In the genomic region with DNA sequence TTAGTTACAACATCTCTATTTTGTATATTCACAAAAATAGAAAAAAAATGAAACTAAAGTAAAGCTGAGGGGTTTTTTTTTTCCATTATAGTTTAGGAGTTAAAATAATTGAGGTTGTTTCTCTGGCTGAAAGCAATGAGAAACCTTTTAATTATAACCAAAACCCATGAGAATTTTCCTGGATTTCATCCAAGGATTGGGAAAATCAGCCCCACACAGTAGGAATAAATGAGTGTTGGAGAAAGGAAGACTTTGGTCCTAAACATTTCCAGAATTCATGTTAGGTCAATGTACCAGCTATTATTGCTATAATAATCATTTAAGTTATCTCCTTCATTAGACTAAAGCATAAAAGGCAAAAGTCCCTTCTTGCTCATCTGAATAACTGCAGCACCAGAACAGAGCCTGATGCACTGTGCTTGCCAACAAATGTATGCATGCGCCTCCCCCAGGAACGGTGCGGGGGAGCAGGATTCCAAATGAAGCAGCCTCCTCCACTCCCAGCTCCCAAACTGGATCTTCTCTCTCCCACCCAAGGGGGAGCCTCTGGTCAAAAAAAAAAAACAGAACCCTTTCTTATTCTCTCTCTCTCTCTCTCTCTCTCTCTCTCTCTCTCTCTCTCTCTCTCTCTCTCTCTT, we compare ENCODE assay signal across 9 mouse cellular contexts.
DNase-seq lines count a peak whose midpoint lies in the region; ATAC-seq and TF ChIP-seq lines count a peak whose summit lies in the region.
"Had no signal": no experiment of that assay in that cellular context is flagged by ENCODE, and none has a peak within 500 bp of the region (broad histone marks: within the 10 kb centered on the region; RNA-seq: fewer than 3 reads in every experiment).

No protein-coding gene starts in this region.

- WGBS in limb, embryonic 13.5 days: 44% methylated on average over 3 of the region's 3 CpGs
- WGBS in limb, embryonic 10.5 days: 61% methylated on average over 3 of the region's 3 CpGs
- 9% methylated on average over 3 of the region's 3 CpGs for WGBS in cerebellum, adult 2 months

- no peak overlapping the region for H3K4me3 ChIP-seq in limb, embryonic 13.5 days
- no peak overlapping the region for H3K4me3 ChIP-seq in limb, embryonic 10.5 days
- no peak overlapping the region for H3K4me3 ChIP-seq in cerebellum, adult 2 months (replicated peaks; ENCODE audit: insufficient read depth, low read depth, low read length)
- H3K4me3 ChIP-seq: heart, embryonic 10.5 days had no signal

- H3K36me3 ChIP-seq in limb, embryonic 13.5 days: no peaks in the 10 kb centered on the region
- H3K36me3 ChIP-seq in limb, embryonic 10.5 days: no peaks in the 10 kb centered on the region
- H3K36me3 ChIP-seq: heart, embryonic 10.5 days had no signal

- DNase-seq in limb, embryonic 10.5 days (ENCODE audit: low spot score): no peak
- DNase-seq in layer of hippocampus, adult 9-11 months: peak; percentile 83
- DNase-seq in right cerebral cortex, adult 2 months (ENCODE audit: low spot score in 2 of 2): peak; percentile 80 to 84
- DNase-seq in ovary, postnatal 36 days (ENCODE audit: low spot score): no peak
- no peak for DNase-seq in cerebellum, adult 2 months
- DNase-seq: adrenal gland, postnatal 25 days had no signal

- no peak overlapping the region for H3K9ac ChIP-seq in limb, embryonic 13.5 days

- TF ChIP-seq CTCF in cerebellum, adult 2 months (IDR thresholded peaks at IDR 0.05; ENCODE audit: borderline replicate concordance, insufficient read depth, low read depth, low read length): no peak

- H3K27me3 ChIP-seq in limb, embryonic 13.5 days: no peaks in the 10 kb centered on the region
- no peaks in the 10 kb centered on the region for H3K27me3 ChIP-seq in limb, embryonic 10.5 days (ENCODE audit: low read depth, poor library complexity, severe bottlenecking)
- no peaks in the 10 kb centered on the region for H3K27me3 ChIP-seq in cerebellum, adult 2 months (ENCODE audit: control insufficient read depth, insufficient read depth, low read length)

- H3K9me3 ChIP-seq in limb, embryonic 13.5 days: no peaks in the 10 kb centered on the region
- no peaks in the 10 kb centered on the region for H3K9me3 ChIP-seq in limb, embryonic 10.5 days (replicated peaks)
- H3K9me3 ChIP-seq: heart, embryonic 10.5 days had no signal

- TF ChIP-seq POLR2A in cerebellum, adult 2 months (IDR thresholded peaks at IDR 0.05; ENCODE audit: borderline replicate concordance, insufficient read depth, low read length): no peak

- no peak for ATAC-seq in limb, embryonic 13.5 days (ENCODE audit: low FRiP score, low read depth)
- peak; percentile 95 for ATAC-seq in frontal cortex, adult (ENCODE audit: low TSS enrichment)

- H3K27ac ChIP-seq in limb, embryonic 13.5 days: no peak overlapping the region
- no peak overlapping the region for H3K27ac ChIP-seq in limb, embryonic 10.5 days
- no peak overlapping the region for H3K27ac ChIP-seq in cerebellum, adult 2 months (ENCODE audit: insufficient read depth, low read length)
- H3K27ac ChIP-seq: heart, embryonic 10.5 days had no signal

- H3K4me1 ChIP-seq in limb, embryonic 13.5 days: peaks cover 20% of the 10 kb centered on the region
- H3K4me1 ChIP-seq in limb, embryonic 10.5 days: peaks cover 23% of the 10 kb centered on the region
- H3K4me1 ChIP-seq in cerebellum, adult 2 months (ENCODE audit: control insufficient read depth, insufficient read depth, low read length): no peaks in the 10 kb centered on the region
- H3K4me1 ChIP-seq: heart, embryonic 10.5 days had no signal

- H3K4me2 ChIP-seq in limb, embryonic 13.5 days (replicated peaks): 0 out of 2 replicates have a peak overlapping the region, but pooled peaks have one; percentile 3

Comparison
In these comparisons a context has a peak if more than half of its experiments do, and no peak if none do; other contexts are left out.
1. DNase-seq: peak in layer of hippocampus, adult 9-11 months (single experiment) and right cerebral cortex, adult 2 months (2 of 2); none in limb, embryonic 10.5 days (single experiment), ovary, postnatal 36 days (single experiment) and cerebellum, adult 2 months (0 of 2).